Mouse (Mus musculus) kidney, embryonic 14.5 days (tissue): Measurements from ENCODE around the gene Sox21. TPM values are rescaled to one million over a fixed set of nuclear protein-coding genes. Genes with fewer than 3 reads are reported as not detected.

Experiments
- ATAC-seq: fragments of 200-750 bp; cut with Nextera tagmentation; 2 replicates; pipeline ENCODE4 v1.8.0; 2017; ENCODE audit warnings: moderate number of reproducible peaks, mild to moderate bottlenecking, moderate TSS enrichment, moderate library complexity; ENCODE audit not compliant: low FRiP score, low TSS enrichment
- H3K27ac ChIP-seq: fragments of 300-500 bp; sonication (generic); 2 replicates; pipeline ENCODE4 v1.5.1; 2014; ENCODE audit warnings: low read depth, mild to moderate bottlenecking, low read length, moderate library complexity, mixed read lengths
- H3K27me3 ChIP-seq: fragments of 300-500 bp; sonication (generic); 2 replicates; pipeline ENCODE4 v1.6.1; 2014; ENCODE audit warnings: mild to moderate bottlenecking, low read length; ENCODE audit not compliant: control insufficient read depth, insufficient read depth
- H3K36me3 ChIP-seq: fragments of 300-500 bp; sonication (generic); 2 replicates; pipeline ENCODE4 v1.6.1; 2014; ENCODE audit warnings: low read length, mixed read lengths; ENCODE audit not compliant: control insufficient read depth, insufficient read depth
- H3K4me1 ChIP-seq: fragments of 300-500 bp; sonication (generic); 2 replicates; pipeline ENCODE4 v1.6.1; 2014; ENCODE audit warnings: low read length, mixed read lengths; ENCODE audit not compliant: control insufficient read depth, insufficient read depth
- H3K4me2 ChIP-seq: fragments of 300-500 bp; sonication (generic); replicated peaks from 2 replicates; pipeline ENCODE4 v1.6.1; 2014; ENCODE audit warnings: low read depth, mild to moderate bottlenecking, low read length
- H3K4me3 ChIP-seq: fragments of 300-500 bp; sonication (generic); 2 replicates; pipeline ENCODE4 v1.5.1; 2014; ENCODE audit warnings: mild to moderate bottlenecking, low read length
- H3K9ac ChIP-seq: fragments of 300-500 bp; sonication (generic); 2 replicates; pipeline ENCODE4 v1.6.1; 2014; ENCODE audit warnings: low read depth, mild to moderate bottlenecking, low read length, moderate library complexity
- H3K9me3 ChIP-seq: fragments of 300-500 bp; sonication (generic); 2 replicates; pipeline ENCODE4 v1.6.1; 2016; ENCODE audit warnings: low read length; ENCODE audit not compliant: control insufficient read depth
- WGBS: fragments of 180-500 bp; shearing (Covaris S2); extraction: QIAGEN DNeasy Blood & Tissue Kit; methylation state at CpG from one replicate; pipeline ENCODE4 v1.1.7; 2014; 5-methylcytosine and 5-hydroxymethylcytosine counted together
- polyA plus RNA-seq: library from polyadenylated mRNA; unstranded; fragments of >200 nt; fragmentation: Nextera tagmentation; extraction: Ambion mirVana; gene quantifications from 2 replicates; pipeline ENCODE4 v1.2.1, GENCODE M21; 2014

The Sox21 gene
- polyA plus RNA-seq, 1 experiment from 2014 or later: not detected

DNA sequence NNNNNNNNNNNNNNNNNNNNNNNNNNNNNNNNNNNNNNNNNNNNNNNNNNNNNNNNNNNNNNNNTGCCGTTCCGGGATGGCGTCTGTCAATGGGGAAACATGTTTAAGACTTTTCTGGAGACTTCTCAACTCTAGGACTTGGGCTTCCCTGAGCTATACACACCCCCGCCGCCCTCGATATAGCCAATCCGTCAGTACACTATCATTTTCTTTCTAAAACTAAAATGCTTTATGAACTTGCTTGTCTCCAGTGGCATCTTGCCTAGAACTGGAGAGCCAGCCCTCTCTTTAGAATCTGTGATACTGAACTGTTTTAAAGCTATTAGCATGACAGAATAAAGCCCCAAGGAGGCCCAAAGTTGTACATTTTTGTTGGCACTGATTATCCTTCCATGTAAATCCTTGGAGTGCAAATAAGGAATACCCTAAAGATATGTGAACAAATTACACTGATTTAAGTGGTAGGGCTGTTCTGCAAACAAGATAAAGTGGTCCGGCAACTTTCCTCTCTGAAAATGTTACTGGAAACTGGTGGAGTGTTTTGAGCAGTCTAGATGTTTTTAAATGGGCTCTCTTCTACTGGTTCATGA is 4.4 kb downstream of the Sox21 start:
- 1% methylated on average over 8 of the region's 8 CpGs for WGBS
- no peak for ATAC-seq

DNA sequence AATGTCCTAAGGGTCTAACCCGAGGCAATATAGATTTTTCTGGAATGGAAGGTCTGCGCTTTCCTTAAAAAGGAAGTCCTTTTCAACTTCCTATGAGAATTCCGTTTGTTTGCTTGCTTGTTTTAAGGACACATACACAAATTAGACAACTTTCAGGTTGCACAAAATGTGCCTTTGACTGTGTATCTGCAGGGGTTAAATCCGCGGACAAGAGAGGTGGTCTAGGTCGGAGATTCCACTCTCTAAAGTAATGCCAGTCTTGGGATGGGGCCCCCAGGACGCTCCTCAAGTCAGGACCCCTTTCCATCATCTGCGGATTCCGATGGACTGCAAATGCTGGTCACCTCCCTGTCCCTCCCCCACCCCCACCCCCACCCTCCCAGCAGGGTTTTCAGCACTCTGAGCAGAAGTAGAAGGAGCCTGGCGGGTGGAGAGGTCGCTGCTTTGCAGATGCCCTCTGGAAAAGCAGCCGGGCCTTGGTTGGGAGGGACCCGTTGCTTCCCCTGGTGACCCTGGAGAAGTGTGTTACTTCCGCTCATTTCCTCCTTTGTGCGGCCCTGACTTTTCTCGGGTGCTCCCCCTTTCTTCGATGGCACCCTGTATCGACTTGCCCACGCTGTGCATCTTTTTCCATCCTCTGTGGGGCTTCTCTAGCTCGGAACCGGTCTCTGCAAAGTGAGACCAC is 10.2 kb downstream of the Sox21 start:
- H3K4me1 ChIP-seq: 0 out of 2 replicates have a peak, but pooled peaks cover 3% of the 10 kb centered on the region
- H3K9me3 ChIP-seq: no peaks in the 10 kb centered on the region
- no peak overlapping the region for H3K9ac ChIP-seq
- no peak for ATAC-seq
- no peaks in the 10 kb centered on the region for H3K36me3 ChIP-seq
- H3K27ac ChIP-seq: no peak overlapping the region
- no peak overlapping the region for H3K4me3 ChIP-seq
- no peak overlapping the region for H3K4me2 ChIP-seq
- WGBS: 2% methylated on average over 21 of the region's 21 CpGs
- peaks cover 80% of the 10 kb centered on the region for H3K27me3 ChIP-seq

More for the DNA sequence above, 4.4 kb downstream of the Sox21 start:
- Histone ChIP-seq H3K9ac (no peak overlapping the region), H3K9me3 (no peaks in the 10 kb centered on the region), H3K36me3 (no peaks in the 10 kb centered on the region), H3K4me1 (peaks cover 21% of the 10 kb centered on the region), H3K27ac (no peak overlapping the region), H3K4me3 (no peak overlapping the region), H3K27me3 (peaks cover 85% of the 10 kb centered on the region), H3K4me2 (no peak overlapping the region)

DNA sequence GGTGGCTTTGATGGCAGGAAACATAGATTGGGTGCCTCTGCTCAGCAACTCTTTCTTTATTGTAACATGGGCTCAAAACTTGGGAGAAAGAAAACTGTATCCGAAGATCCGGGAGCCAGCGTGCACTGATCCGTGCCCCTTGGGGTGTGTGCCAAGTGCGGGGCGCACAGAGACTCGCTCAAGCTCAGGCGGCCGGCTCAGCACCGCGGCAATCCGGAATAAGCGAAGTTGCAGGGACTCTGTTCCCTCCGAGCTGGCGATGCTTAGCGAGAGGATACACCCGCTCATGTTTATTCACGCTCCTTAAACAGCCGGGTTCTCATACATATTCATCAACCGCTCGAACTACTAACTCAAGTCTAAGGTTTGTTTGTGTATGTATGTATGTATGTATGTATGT is 10.9 kb downstream of the Sox21 start:
- Histone ChIP-seq H3K36me3 (no peaks in the 10 kb centered on the region), H3K27me3 (peaks cover 73% of the 10 kb centered on the region), H3K4me2 (peak overlapping the region; percentile 5; the same call in 1 of the 2 replicates), H3K9me3 (peaks cover 3% of the 10 kb centered on the region; the same call in 1 of the 2 replicates), H3K9ac (no peak overlapping the region), H3K4me1 (0 out of 2 replicates have a peak, but pooled peaks cover 3% of the 10 kb centered on the region), H3K4me3 (no peak overlapping the region; the same call in 1 of the 2 replicates), H3K27ac (no peak overlapping the region)
- WGBS: under 1% methylated on average over 21 of the region's 21 CpGs
- no peak for ATAC-seq

GRCm38 (mm10) chr14:118225061-118225743 is 11.6 kb downstream of the Sox21 start:
- no peak overlapping the region for H3K4me2 ChIP-seq
- H3K27ac ChIP-seq: no peak overlapping the region
- H3K4me3 ChIP-seq: no peak overlapping the region
- ATAC-seq: no peak
- WGBS: 9% methylated on average over 16 of the region's 16 CpGs
- H3K4me1 ChIP-seq: 0 out of 2 replicates have a peak, but pooled peaks cover 3% of the 10 kb centered on the region
- H3K27me3 ChIP-seq: peaks cover 71% of the 10 kb centered on the region
- no peaks in the 10 kb centered on the region for H3K36me3 ChIP-seq
- H3K9me3 ChIP-seq: peaks cover 3% of the 10 kb centered on the region; the same call in 1 of the 2 replicates
- no peak overlapping the region for H3K9ac ChIP-seq

GRCm38 (mm10) chr14:118220885-118221284 is 15.9 kb downstream of the Sox21 start:
- no peak overlapping the region for H3K4me2 ChIP-seq
- H3K27me3 ChIP-seq: peaks cover 33% of the 10 kb centered on the region
- ATAC-seq: no peak
- H3K4me3 ChIP-seq: no peak overlapping the region
- H3K36me3 ChIP-seq: no peaks in the 10 kb centered on the region
- 0 out of 2 replicates have a peak, but pooled peaks cover 1% of the 10 kb centered on the region for H3K4me1 ChIP-seq
- no peak overlapping the region for H3K9ac ChIP-seq
- no peak overlapping the region for H3K27ac ChIP-seq
- H3K9me3 ChIP-seq: peaks cover 3% of the 10 kb centered on the region; the same call in 1 of the 2 replicates
- WGBS: 86% methylated on average over 1 of the region's 1 CpGs

- Histone ChIP-seq H3K9ac (no peak overlapping the region), H3K27me3 (no peaks in the 10 kb centered on the region; the same call in 1 of the 2 replicates), H3K4me2 (no peak overlapping the region), H3K36me3 (no peaks in the 10 kb centered on the region), H3K4me3 (no peak overlapping the region), H3K27ac (no peak overlapping the region), H3K9me3 (peaks cover 3% of the 10 kb centered on the region; the same call in 1 of the 2 replicates), H3K4me1 (no peaks in the 10 kb centered on the region)
- ATAC-seq: no peak
- 80% methylated on average over 8 of the region's 8 CpGs for WGBS
These were observed 20.0 kb downstream of the Sox21 start for GRCm38 (mm10) chr14:118216826-118217225.

DNA sequence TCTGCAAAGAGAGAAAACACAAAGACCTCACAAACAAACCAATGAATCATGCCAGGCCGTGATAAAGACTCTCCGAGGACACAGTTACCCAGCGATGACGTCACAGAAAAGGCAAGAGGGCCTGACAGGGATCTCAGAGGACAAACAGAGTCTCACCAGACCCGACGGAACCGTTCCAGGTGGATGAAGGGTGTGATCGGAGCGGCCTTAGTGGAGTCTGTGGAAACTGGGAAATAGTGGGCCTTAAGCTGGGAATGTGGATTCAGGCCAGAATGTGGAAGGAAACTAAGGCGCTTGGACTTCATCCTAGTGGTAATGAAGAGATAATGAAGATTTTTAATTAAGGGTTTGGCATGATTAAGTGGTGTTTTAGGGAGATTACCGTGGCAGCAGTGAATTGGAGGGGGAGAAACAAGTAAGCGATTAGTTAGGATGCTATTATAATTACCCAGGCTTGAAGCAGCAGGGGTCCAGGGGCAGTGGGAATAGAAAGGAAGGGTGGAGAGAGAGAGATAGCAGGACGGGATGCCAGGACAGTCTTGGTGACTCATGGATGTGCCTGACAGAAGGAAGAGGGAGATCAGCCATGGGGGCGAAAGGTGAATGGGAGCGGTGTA is 24.5 kb downstream of the Sox21 start:
- no peak overlapping the region for H3K9ac ChIP-seq
- H3K9me3 ChIP-seq: peaks cover 2% of the 10 kb centered on the region; the same call in 1 of the 2 replicates
- H3K4me2 ChIP-seq: no peak overlapping the region
- H3K27ac ChIP-seq: no peak overlapping the region
- no peaks in the 10 kb centered on the region for H3K4me1 ChIP-seq
- 77% methylated on average over 15 of the region's 15 CpGs for WGBS
- ATAC-seq: no peak
- H3K27me3 ChIP-seq: no peaks in the 10 kb centered on the region; the same call in 1 of the 2 replicates
- no peak overlapping the region for H3K4me3 ChIP-seq
- no peaks in the 10 kb centered on the region for H3K36me3 ChIP-seq

GRCm38 (mm10) chr14:118209642-118210041 is 27.2 kb downstream of the Sox21 start:
- WGBS: 23% methylated on average over 5 of the region's 5 CpGs
- Histone ChIP-seq H3K27ac (no peak overlapping the region), H3K4me1 (no peaks in the 10 kb centered on the region)

More at GRCm38 (mm10) chr14:118209642-118210041, 27.2 kb downstream of the Sox21 start:
- Histone ChIP-seq H3K27me3 (no peaks in the 10 kb centered on the region; the same call in 1 of the 2 replicates), H3K9me3 (peaks cover 3% of the 10 kb centered on the region; the same call in 1 of the 2 replicates), H3K4me2 (no peak overlapping the region), H3K36me3 (no peaks in the 10 kb centered on the region), H3K4me3 (no peak overlapping the region), H3K9ac (no peak overlapping the region)
- no peak for ATAC-seq
